In the genomic region with DNA sequence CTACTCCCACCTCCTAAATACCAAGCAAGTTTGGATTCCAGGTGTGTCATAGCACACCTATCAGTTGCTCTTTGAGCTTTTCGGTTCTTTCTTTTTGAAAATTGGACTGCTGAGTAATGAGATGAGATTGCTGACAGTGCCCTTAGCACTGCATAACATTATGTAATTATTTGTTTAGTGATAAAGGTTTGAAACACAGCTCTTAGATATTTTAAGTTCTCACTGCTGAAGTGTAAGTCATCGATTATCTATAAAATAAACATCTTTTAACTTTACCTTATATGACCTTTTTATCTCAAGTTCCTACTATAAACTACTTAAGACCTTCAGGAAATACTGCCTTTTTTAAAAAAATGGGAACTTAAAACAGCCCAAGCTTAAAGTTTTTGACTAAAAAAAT, we compare ENCODE assay signal across 30 mouse cellular contexts.
"Had no signal": no experiment of that assay in that cellular context is flagged by ENCODE, and none has a peak within 500 bp of the region (broad histone marks: within the 10 kb centered on the region; RNA-seq: fewer than 3 reads in every experiment).

No protein-coding gene starts in this region.

- H3K27ac ChIP-seq: left cerebral cortex, adult 2 months; limb, embryonic 10.5 days; limb, embryonic 12.5 days; limb, embryonic 13.5 days; limb, embryonic 15.5 days; liver, embryonic 13.5 days; liver, embryonic 14.5 days; liver, embryonic 15.5 days; lung, embryonic 15.5 days; midbrain, embryonic 10.5 days; midbrain, embryonic 12.5 days; midbrain, embryonic 13.5 days; midbrain, embryonic 15.5 days had no signal

- H3K27me3 ChIP-seq: limb, embryonic 12.5 days; limb, embryonic 13.5 days; limb, embryonic 15.5 days; liver, embryonic 13.5 days; liver, embryonic 15.5 days; lung, embryonic 15.5 days; megakaryocyte, embryonic 14.5 days; midbrain, embryonic 12.5 days; midbrain, embryonic 13.5 days; midbrain, embryonic 15.5 days had no signal

- H3K4me3 ChIP-seq: left cerebral cortex, adult 2 months; limb, embryonic 10.5 days; limb, embryonic 12.5 days; limb, embryonic 13.5 days; limb, embryonic 15.5 days; liver, embryonic 13.5 days; liver, embryonic 15.5 days; lung, embryonic 15.5 days; megakaryocyte, embryonic 14.5 days; midbrain, embryonic 10.5 days; midbrain, embryonic 12.5 days; midbrain, embryonic 13.5 days; midbrain, embryonic 15.5 days; myocyte had no signal

- H3K9me3 ChIP-seq: limb, embryonic 10.5 days; limb, embryonic 12.5 days; limb, embryonic 13.5 days; limb, embryonic 15.5 days; liver, embryonic 13.5 days; liver, embryonic 15.5 days; lung, embryonic 15.5 days; megakaryocyte, embryonic 14.5 days; midbrain, embryonic 10.5 days; midbrain, embryonic 12.5 days; midbrain, embryonic 13.5 days; midbrain, embryonic 15.5 days had no signal

- DNase-seq: left cerebral cortex, postnatal 4 days; liver; liver, embryonic 13.5 days; liver, postnatal 0 days; lung, adult 18-20 months; lung, adult 2 months; lung, embryonic 14.5 days; lung, postnatal 10 days; lung, postnatal 14 days; lung, postnatal 36 days; lung, postnatal 4 days; midbrain, embryonic 14.5 days had no signal

- ATAC-seq: liver, postnatal 0 days; lung, postnatal 0 days; midbrain, embryonic 13.5 days; midbrain, embryonic 15.5 days; midbrain, embryonic 16.5 days had no signal

- H3K4me2 ChIP-seq: limb, embryonic 12.5 days; limb, embryonic 13.5 days; limb, embryonic 15.5 days; liver, embryonic 11.5 days; liver, embryonic 13.5 days; liver, embryonic 15.5 days; lung, embryonic 14.5 days; lung, embryonic 15.5 days; midbrain, embryonic 11.5 days; midbrain, embryonic 12.5 days; midbrain, embryonic 13.5 days; midbrain, embryonic 15.5 days had no signal

- H3K9ac ChIP-seq: limb, embryonic 12.5 days; limb, embryonic 13.5 days; limb, embryonic 15.5 days; liver, embryonic 13.5 days; liver, embryonic 14.5 days; liver, embryonic 15.5 days; liver, postnatal 0 days; lung, embryonic 14.5 days; lung, embryonic 15.5 days; midbrain, embryonic 12.5 days; midbrain, embryonic 13.5 days; midbrain, embryonic 15.5 days had no signal

- H3K4me1 ChIP-seq: limb, embryonic 10.5 days; limb, embryonic 12.5 days; limb, embryonic 13.5 days; limb, embryonic 15.5 days; liver, embryonic 13.5 days; liver, embryonic 15.5 days; lung, embryonic 15.5 days; midbrain, embryonic 10.5 days; midbrain, embryonic 12.5 days; midbrain, embryonic 13.5 days; midbrain, embryonic 15.5 days had no signal
